Mouse (Mus musculus): ENCODE results near the gene Hsd11b1. TPM values are rescaled to one million over a fixed set of nuclear protein-coding genes. Genes with fewer than 3 reads are reported as not detected.

The Hsd11b1 gene
- polyA plus RNA-seq, 1 experiment from 2014 or later, result 0.91 TPM

DNA sequence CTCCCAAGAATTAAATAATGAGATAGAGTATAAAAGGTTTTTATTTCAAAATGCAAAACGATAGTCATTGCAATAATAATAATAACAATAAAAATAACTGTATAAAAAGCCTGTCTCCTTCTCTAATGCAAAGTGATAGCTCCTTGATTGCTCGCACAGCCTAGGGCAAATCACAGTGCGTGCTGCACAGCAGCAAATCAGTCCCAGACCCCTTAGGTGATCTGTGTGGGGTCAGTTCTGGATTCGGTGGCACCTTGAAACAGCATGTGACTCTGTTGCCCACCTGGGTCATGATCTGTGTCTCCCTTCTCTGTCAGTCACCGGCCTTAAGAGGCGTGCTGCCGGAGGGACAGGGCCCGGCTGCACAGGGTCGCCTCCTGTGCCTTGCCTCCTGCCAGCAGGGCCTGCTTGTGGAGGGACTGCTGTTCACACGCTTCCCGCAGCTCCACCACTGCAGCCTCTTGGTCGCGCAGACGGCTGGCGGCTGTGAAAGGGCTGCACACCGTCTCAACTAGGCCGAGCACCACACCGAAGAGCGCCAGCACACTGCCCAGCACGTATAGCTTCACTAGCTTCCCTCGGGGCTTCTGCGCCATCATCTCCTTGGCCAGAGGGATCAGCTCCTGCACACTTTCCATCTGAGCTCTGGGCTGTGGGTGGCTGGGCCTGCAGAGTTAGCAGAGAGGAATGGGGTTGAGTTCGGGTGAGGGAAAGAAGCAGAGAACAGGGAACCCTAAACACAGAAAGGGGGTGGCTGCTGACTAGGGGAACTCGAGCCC lies 8.5 kb upstream of the Hsd11b1 start:
- Histone ChIP-seq H3K4me3 (ENCODE audit: low read length) (peak overlapping the region; percentile 48), H3K4me2 (ENCODE audit: low read depth, low read length) (peak overlapping the region; percentile 77), H3K9me3 (ENCODE audit: control insufficient read depth, low read length) (no peaks in the 10 kb centered on the region), H3K9ac (ENCODE audit: low read depth, low read length) (peak overlapping the region; percentile 72), H3K36me3 (ENCODE audit: control insufficient read depth, insufficient read depth, low read length) (no peaks in the 10 kb centered on the region), H3K27ac (ENCODE audit: low read length) (peak overlapping the region; percentile 77), H3K27me3 (replicated peaks; ENCODE audit: control insufficient read depth, insufficient read depth, low read length) (no peaks in the 10 kb centered on the region), H3K4me1 (ENCODE audit: control insufficient read depth, insufficient read depth, low read length) (peaks cover 11% of the 10 kb centered on the region; the same call in 1 of the 2 replicates)
- WGBS, result 22% methylated on average over 24 of the region's 24 CpGs
- ATAC-seq, result peak; percentile 66

DNA sequence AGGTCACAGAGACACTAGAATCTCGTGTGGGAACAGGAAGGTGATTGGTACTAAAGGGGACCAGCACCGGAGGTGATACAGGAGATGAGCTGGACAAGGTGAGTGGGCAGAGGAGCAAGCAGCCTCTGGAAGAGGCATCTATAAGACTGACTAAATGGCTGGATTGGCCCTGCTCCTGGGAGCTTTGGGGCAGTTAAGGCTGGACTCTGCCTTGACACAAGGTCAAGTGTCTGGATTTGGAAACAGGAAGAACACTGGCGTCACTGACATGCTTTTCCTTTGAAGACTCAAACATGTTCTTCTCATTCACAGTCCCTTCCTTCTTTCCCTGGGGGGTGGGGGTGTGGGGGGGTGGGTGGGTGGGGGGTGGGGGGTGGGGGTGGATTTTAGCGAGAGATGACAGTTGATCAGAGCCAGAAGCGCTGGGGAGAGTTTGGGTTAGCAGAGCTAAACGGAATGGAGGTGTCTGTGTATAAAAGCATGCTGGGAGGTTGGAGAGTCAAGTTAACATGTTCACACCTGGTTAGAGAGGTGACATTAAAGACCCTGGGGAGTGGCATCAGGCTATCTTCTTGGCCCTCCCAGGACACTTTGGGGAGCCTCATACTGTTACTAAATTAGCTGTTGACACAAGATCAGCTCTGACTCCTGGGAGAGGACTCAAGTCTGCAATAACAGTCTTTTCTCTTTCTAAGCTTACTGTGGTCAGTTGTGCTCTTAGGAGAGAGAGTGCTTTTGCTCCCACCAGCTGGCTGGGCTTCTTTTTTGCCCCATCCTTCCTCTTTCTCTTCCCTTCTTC lies 7.3 kb upstream of the Hsd11b1 start:
- Histone ChIP-seq H3K4me2 (ENCODE audit: low read depth, low read length) (peak overlapping the region; percentile 77; the same call in 1 of the 2 replicates), H3K9ac (ENCODE audit: low read depth, low read length) (0 out of 2 replicates have a peak overlapping the region, but pooled peaks have one; percentile 10), H3K9me3 (ENCODE audit: control insufficient read depth, low read length) (no peaks in the 10 kb centered on the region), H3K36me3 (ENCODE audit: control insufficient read depth, insufficient read depth, low read length) (no peaks in the 10 kb centered on the region), H3K27me3 (replicated peaks; ENCODE audit: control insufficient read depth, insufficient read depth, low read length) (no peaks in the 10 kb centered on the region), H3K4me3 (ENCODE audit: low read length) (0 out of 2 replicates have a peak overlapping the region, but pooled peaks have one; percentile 8), H3K4me1 (ENCODE audit: control insufficient read depth, insufficient read depth, low read length) (peaks cover 11% of the 10 kb centered on the region; the same call in 1 of the 2 replicates), H3K27ac (ENCODE audit: low read length) (no peak overlapping the region)
- WGBS, result 50% methylated on average over 6 of the region's 6 CpGs
- ATAC-seq, result no peak

DNA sequence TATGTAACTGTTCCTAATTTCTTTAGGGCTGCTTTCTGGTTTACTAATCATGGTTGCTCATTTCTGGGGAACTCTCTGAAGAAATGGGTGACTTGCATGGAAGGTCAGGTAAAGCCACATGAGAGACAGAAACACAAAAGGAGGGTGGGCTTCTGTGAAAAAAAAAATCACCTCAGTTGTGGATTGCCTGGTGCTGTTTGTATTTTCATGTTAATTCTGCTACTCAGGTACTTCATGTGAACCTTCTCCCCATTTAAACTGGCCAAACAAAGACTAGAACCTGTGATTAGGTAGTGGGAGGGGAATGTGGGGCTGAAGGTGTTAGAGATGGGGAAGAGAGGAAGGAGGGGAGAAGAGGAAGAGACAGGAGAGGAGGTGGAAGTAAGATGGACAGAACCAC lies 1.9 kb upstream of the Hsd11b1 start:
- no peaks in the 10 kb centered on the region for H3K9me3 ChIP-seq (ENCODE audit: control insufficient read depth, low read length)
- H3K9ac ChIP-seq (ENCODE audit: low read depth, low read length), result no peak overlapping the region
- peaks cover 3% of the 10 kb centered on the region; the same call in 1 of the 2 replicates for H3K4me1 ChIP-seq (ENCODE audit: control insufficient read depth, insufficient read depth, low read length)
- ATAC-seq, result no peak
- H3K4me3 ChIP-seq (ENCODE audit: low read length), result no peak overlapping the region
- H3K27ac ChIP-seq (ENCODE audit: low read length), result no peak overlapping the region
- no peak overlapping the region for H3K4me2 ChIP-seq (ENCODE audit: low read depth, low read length)
- no peaks in the 10 kb centered on the region for H3K27me3 ChIP-seq (replicated peaks; ENCODE audit: control insufficient read depth, insufficient read depth, low read length)
- no peaks in the 10 kb centered on the region for H3K36me3 ChIP-seq (ENCODE audit: control insufficient read depth, insufficient read depth, low read length)

DNA sequence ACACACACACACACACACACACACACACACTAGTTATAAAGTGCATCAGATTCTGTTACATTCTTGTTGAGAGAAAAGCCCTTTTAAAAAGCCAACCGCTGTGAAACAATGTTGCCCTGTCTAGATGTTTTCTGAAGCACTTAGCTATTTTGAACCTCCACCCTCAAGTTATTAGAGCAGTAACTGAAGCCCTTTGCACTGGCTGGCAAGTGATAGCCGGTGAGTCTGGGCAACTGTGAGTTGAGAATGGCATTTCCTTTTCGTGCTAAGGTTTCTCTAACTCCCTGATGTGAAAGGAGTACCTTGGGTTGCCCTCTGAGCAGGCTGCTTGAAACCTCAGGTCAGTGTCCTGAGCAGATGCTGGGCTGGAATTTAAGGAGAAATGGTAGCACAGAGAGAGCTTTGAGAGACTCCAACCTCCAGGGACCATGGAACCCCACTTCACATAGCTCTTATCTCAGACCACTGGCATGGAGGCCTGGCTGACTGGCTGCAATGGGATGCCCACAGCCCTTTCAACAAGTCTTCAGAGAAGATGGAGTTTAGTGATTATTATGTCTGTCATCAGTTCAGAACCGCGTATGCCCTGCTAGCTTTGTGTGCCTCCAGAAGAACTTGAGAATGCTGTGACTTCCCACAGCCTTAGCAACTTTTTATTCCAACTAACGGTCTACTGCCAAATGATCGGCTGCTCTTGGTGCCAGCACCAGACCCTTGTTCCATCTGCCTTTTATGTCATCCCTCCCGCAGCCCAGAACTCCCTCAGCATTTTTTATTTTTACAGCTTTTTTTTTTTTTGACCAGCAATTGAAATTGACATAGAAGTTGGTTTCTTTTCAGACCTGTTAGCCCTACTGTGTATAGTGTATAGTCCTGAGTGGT lies 608 bp downstream of the Hsd11b1 start:
- WGBS, result 82% methylated on average over 8 of the region's 8 CpGs
- no peak for ATAC-seq
- Histone ChIP-seq H3K4me2 (ENCODE audit: low read depth, low read length) (no peak overlapping the region), H3K9me3 (ENCODE audit: control insufficient read depth, low read length) (no peaks in the 10 kb centered on the region), H3K4me1 (ENCODE audit: control insufficient read depth, insufficient read depth, low read length) (peaks cover 3% of the 10 kb centered on the region; the same call in 1 of the 2 replicates), H3K4me3 (ENCODE audit: low read length) (no peak overlapping the region), H3K9ac (ENCODE audit: low read depth, low read length) (no peak overlapping the region), H3K27me3 (replicated peaks; ENCODE audit: control insufficient read depth, insufficient read depth, low read length) (no peaks in the 10 kb centered on the region), H3K27ac (ENCODE audit: low read length) (no peak overlapping the region), H3K36me3 (ENCODE audit: control insufficient read depth, insufficient read depth, low read length) (no peaks in the 10 kb centered on the region)

DNA sequence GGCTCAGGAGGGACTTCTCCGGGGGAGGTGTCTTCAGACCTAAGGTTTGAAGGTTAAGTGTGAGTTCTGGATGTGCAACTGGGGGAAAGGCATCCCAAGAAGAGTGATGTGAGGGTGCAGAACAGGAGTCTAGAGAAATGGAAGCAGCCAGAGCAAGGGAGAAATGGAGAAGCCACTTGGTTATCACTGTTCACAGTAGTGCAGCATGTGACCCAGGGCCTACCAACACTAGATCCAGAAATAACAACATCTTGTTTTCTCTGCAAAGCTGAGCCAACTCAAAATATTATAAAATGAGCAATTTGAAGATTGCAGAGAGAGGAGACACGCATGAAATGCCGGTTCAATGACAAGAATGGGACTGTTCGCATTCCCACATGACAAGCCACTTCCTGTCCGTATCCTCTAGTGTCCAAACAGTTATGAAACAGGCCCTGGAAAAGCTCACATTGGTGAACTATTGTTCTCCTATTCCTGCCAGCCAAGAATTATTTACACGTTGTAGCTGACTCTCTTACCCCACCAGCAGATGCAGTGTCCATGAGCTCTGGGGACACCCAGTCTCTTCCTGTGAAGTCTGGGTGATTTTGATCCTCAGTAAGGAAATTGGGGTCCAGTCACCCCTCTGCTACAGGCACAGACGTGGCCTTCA lies 1.9 kb downstream of the Hsd11b1 start:
- no peak overlapping the region for H3K27ac ChIP-seq (ENCODE audit: low read length)
- 55% methylated on average over 7 of the region's 7 CpGs for WGBS
- ATAC-seq, result no peak
- peaks cover 3% of the 10 kb centered on the region; the same call in 1 of the 2 replicates for H3K4me1 ChIP-seq (ENCODE audit: control insufficient read depth, insufficient read depth, low read length)
- H3K9me3 ChIP-seq (ENCODE audit: control insufficient read depth, low read length), result no peaks in the 10 kb centered on the region
- H3K4me2 ChIP-seq (ENCODE audit: low read depth, low read length), result no peak overlapping the region
- no peaks in the 10 kb centered on the region for H3K27me3 ChIP-seq (replicated peaks; ENCODE audit: control insufficient read depth, insufficient read depth, low read length)
- no peaks in the 10 kb centered on the region for H3K36me3 ChIP-seq (ENCODE audit: control insufficient read depth, insufficient read depth, low read length)
- no peak overlapping the region for H3K9ac ChIP-seq (ENCODE audit: low read depth, low read length)
- H3K4me3 ChIP-seq (ENCODE audit: low read length), result no peak overlapping the region

DNA sequence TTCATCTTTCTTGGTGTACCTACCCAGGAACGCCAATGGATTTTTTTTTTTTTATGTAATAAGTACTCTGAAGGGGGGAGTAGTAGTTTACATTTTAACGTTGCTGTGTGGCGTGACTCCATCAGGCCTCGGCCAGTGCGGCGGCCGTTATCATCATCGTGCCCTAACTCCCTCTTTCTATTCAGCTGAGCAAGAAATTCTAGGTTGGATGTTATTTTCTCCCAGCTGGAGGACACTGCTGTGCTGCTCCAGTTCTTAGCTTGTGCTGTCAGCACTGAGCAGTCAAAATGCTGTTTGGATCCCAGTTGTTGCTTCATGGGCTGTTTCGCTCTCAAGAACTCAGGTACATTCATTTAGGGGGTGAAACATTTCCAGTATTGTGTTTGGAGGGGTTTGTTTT lies 4.3 kb downstream of the Hsd11b1 start:
- no peak overlapping the region for H3K9ac ChIP-seq (ENCODE audit: low read depth, low read length)
- 82% methylated on average over 9 of the region's 9 CpGs for WGBS
- no peak overlapping the region for H3K27ac ChIP-seq (ENCODE audit: low read length)

DNA sequence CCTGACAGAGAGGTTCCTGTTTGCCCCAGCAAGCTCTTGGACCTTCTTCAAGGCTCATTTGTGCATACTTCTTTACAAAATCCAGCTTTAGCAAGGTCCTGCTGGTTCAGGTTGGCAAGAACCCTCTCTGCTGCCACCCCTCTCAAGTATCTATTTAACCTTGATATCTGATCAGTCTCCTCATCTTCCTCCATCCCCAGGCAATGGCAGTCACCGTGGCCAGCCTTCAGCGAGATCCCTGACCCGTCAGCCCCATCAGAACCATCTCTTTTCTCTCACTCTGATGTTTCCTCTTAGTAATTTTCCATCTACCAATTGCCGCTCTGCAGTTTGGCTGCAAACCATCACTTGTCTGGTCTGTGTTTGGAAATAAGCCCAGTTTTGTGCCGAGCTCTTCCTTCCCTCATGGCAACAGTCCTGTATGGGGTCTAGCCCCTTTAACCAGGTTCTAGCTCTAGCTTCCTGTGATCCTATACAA lies 7.2 kb downstream of the Hsd11b1 start:
- Histone ChIP-seq H3K36me3 (ENCODE audit: control insufficient read depth, insufficient read depth, low read length) (no peaks in the 10 kb centered on the region), H3K9ac (ENCODE audit: low read depth, low read length) (no peak overlapping the region), H3K4me1 (ENCODE audit: control insufficient read depth, insufficient read depth, low read length) (no peaks in the 10 kb centered on the region), H3K27ac (ENCODE audit: low read length) (no peak overlapping the region), H3K4me3 (ENCODE audit: low read length) (no peak overlapping the region), H3K4me2 (ENCODE audit: low read depth, low read length) (no peak overlapping the region), H3K27me3 (replicated peaks; ENCODE audit: control insufficient read depth, insufficient read depth, low read length) (no peaks in the 10 kb centered on the region), H3K9me3 (ENCODE audit: control insufficient read depth, low read length) (no peaks in the 10 kb centered on the region)
- 41% methylated on average over 5 of the region's 5 CpGs for WGBS
- ATAC-seq, result no peak

More for the DNA sequence above, 4.3 kb downstream of the Hsd11b1 start:
- no peaks in the 10 kb centered on the region for H3K9me3 ChIP-seq (ENCODE audit: control insufficient read depth, low read length)
- no peak overlapping the region for H3K4me2 ChIP-seq (ENCODE audit: low read depth, low read length)
- H3K36me3 ChIP-seq (ENCODE audit: control insufficient read depth, insufficient read depth, low read length), result no peaks in the 10 kb centered on the region
- peaks cover 3% of the 10 kb centered on the region; the same call in 1 of the 2 replicates for H3K4me1 ChIP-seq (ENCODE audit: control insufficient read depth, insufficient read depth, low read length)
- no peaks in the 10 kb centered on the region for H3K27me3 ChIP-seq (replicated peaks; ENCODE audit: control insufficient read depth, insufficient read depth, low read length)
- no peak for ATAC-seq
- H3K4me3 ChIP-seq (ENCODE audit: low read length), result no peak overlapping the region

DNA sequence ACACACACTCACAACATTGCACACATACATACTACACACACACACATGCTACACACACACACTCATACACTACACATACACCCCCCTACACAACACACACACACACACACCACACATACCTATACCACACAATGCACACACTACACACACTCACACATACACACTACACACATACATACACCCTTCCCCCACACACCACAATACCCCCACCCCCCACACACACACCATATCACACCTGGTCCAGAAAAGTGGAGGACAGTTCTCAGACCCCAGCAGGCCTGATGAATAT lies 7.6 kb downstream of the Hsd11b1 start:
- H3K27ac ChIP-seq (ENCODE audit: low read length), result no peak overlapping the region
- no peak; the same call in 1 of the 2 replicates for ATAC-seq
- H3K9ac ChIP-seq (ENCODE audit: low read depth, low read length), result no peak overlapping the region
- no peaks in the 10 kb centered on the region for H3K9me3 ChIP-seq (ENCODE audit: control insufficient read depth, low read length)
- no peak overlapping the region for H3K4me3 ChIP-seq (ENCODE audit: low read length)
- H3K4me1 ChIP-seq (ENCODE audit: control insufficient read depth, insufficient read depth, low read length), result no peaks in the 10 kb centered on the region
- H3K36me3 ChIP-seq (ENCODE audit: control insufficient read depth, insufficient read depth, low read length), result no peaks in the 10 kb centered on the region
- no peaks in the 10 kb centered on the region for H3K27me3 ChIP-seq (replicated peaks; ENCODE audit: control insufficient read depth, insufficient read depth, low read length)
- no peak overlapping the region for H3K4me2 ChIP-seq (ENCODE audit: low read depth, low read length)
